Mouse (Mus musculus) lung, postnatal 0 days (tissue): ENCODE measurements around the gene Tnp1. TPM values are rescaled to one million over a fixed set of nuclear protein-coding genes. Genes with fewer than 3 reads are reported as not detected.

Source experiments
- ATAC-seq: fragments of 200-750 bp; cut with Nextera tagmentation; 2 replicates; pipeline ENCODE4 v1.8.0; 2017; ENCODE audit warnings: moderate library complexity
- DNase-seq: peaks from one replicate; pipeline ENCODE4 v3.0.0-alpha.2; 2016; ENCODE audit warnings: low spot score
- H3K27ac ChIP-seq: fragments of 300-500 bp; sonication (generic); 2 replicates; pipeline ENCODE4 v1.5.1; 2014; ENCODE audit warnings: antibody characterized with exemption, mild to moderate bottlenecking, low read length, mixed read lengths
- H3K27me3 ChIP-seq: fragments of 300-500 bp; sonication (generic); replicated peaks from 2 replicates; pipeline ENCODE4 v1.6.1; 2014; ENCODE audit warnings: low read length, mixed read lengths; ENCODE audit not compliant: insufficient read depth
- H3K36me3 ChIP-seq: fragments of 300-500 bp; sonication (generic); 2 replicates; pipeline ENCODE4 v1.6.1; 2014; ENCODE audit warnings: low read length, mixed read lengths; ENCODE audit not compliant: insufficient read depth
- H3K4me1 ChIP-seq: fragments of 300-500 bp; sonication (generic); 2 replicates; pipeline ENCODE4 v1.6.1; 2014; ENCODE audit warnings: antibody characterized with exemption, low read depth, low read length, mixed read lengths; ENCODE audit not compliant: insufficient read depth
- H3K4me2 ChIP-seq: fragments of 300-500 bp; sonication (generic); replicated peaks from 2 replicates; pipeline ENCODE4 v1.6.1; 2014; ENCODE audit warnings: low read depth, mild to moderate bottlenecking, low read length, moderate library complexity, mixed read lengths
- H3K4me3 ChIP-seq: fragments of 300-500 bp; sonication (generic); 2 replicates; pipeline ENCODE4 v1.5.1; 2014; ENCODE audit warnings: low read depth, low read length
- H3K9ac ChIP-seq: fragments of 300-500 bp; sonication (generic); replicated peaks from 2 replicates; pipeline ENCODE4 v1.6.1; 2014; ENCODE audit warnings: low read depth, mild to moderate bottlenecking
- H3K9me3 ChIP-seq: fragments of 300-500 bp; sonication (generic); 2 replicates; pipeline ENCODE4 v1.6.1; 2016; ENCODE audit warnings: low read length, mixed read lengths
- CTCF ChIP-seq: IDR thresholded peaks from 2 replicates; pipeline ENCODE4 v1.5.1; 2016; ENCODE audit warnings: antibody characterized with exemption, mild to moderate bottlenecking
- EP300 ChIP-seq: IDR thresholded peaks from 2 replicates; pipeline ENCODE4 v1.6.1; 2016; ENCODE audit warnings: antibody characterized with exemption, mild to moderate bottlenecking, control low read depth
- WGBS: fragments of 180-500 bp; shearing (Covaris S2); extraction: QIAGEN DNeasy Blood & Tissue Kit; methylation state at CpG from one replicate; pipeline ENCODE4 v1.1.7; 2014; 5-methylcytosine and 5-hydroxymethylcytosine counted together
- polyA plus RNA-seq: library from polyadenylated mRNA; unstranded; fragments of >200 nt; fragmentation: Nextera tagmentation; extraction: Ambion mirVana; gene quantifications from 2 replicates; pipeline ENCODE4 v1.2.1, GENCODE M21; 2015

Gene Tnp1
- polyA plus RNA-seq, 1 experiment from 2014 or later = not detected

DNA sequence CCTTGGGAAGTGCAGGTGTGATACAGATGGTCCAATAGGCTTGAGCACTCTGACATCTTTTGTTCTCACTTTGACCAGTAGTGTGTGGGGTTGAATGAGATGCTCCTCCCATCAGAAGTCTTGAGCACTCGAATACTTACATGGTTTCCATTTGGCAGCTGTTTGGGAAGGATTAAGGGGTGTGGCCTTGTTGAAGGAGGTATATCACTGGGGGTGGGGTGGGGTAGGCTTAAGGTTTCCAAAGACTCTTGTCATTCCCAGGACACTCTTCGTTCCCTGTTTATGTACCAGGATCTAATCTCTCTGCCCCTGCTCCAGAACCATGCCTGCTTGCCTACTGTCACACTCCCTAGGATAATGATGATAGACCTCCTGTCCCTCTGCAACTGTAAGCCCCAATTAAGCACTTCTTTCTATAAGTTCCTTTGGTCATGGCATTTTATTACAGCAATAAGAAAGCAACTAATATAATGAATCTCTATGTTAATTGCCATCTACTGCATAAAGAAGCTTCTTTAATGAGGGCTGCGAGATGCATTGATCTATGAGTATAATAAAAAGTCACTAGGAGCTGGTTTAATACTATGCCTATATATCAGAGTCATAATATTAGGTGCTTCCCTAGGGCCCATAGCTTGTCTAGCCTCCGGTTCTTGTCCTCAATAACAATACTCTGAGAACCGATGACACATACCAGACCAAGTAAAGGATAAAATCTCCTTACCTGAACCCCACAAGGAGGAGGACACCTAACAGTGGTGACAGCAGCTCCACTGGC is 20.8 kb downstream of the Tnp1 start:
- WGBS = 93% methylated on average over 5 of the region's 5 CpGs
- DNase-seq = no peak
- Histone ChIP-seq H3K36me3 (no peaks in the 10 kb centered on the region), H3K27me3 (no peaks in the 10 kb centered on the region), H3K4me1 (no peaks in the 10 kb centered on the region), H3K9ac (no peak overlapping the region), H3K4me3 (no peak overlapping the region), H3K4me2 (no peak overlapping the region), H3K27ac (no peak overlapping the region), H3K9me3 (no peaks in the 10 kb centered on the region)
- no peak for TF ChIP-seq EP300
- no peak for TF ChIP-seq CTCF
- ATAC-seq = no peak

DNA sequence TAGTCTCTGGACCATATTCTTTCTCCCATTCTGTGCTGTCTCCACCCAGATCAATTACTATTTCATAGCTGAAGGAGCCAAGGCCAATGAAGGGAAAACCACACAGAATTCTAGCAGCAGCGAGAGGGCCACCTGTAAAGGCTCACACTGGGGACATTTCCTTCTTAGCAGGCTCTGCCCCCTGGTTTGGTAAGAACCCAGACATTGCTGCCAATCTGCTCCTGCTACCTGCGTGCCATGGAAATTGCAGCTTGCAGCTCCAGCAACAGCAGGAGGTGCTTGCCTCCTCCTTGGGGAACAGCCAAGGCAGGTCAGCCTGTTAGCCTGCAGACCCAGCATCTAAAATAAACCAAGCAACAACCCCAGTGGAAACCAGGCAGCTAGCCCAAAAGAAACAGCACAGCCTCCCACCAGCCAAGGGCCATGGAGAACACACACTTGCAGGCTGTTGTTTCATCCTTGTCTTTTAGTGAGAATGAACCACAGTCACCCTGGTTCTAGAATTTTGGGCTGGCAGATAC is 22.7 kb downstream of the Tnp1 start:
- no peak overlapping the region for H3K9ac ChIP-seq
- DNase-seq (no peak), ATAC-seq (no peak)
- TF ChIP-seq EP300 (no peak), CTCF (no peak)
- 82% methylated on average over 2 of the region's 2 CpGs for WGBS
- no peaks in the 10 kb centered on the region for H3K4me1 ChIP-seq
- no peak overlapping the region for H3K27ac ChIP-seq
- no peak overlapping the region for H3K4me3 ChIP-seq
- H3K27me3 ChIP-seq = no peaks in the 10 kb centered on the region
- H3K36me3 ChIP-seq = no peaks in the 10 kb centered on the region
- H3K4me2 ChIP-seq = no peak overlapping the region
- no peaks in the 10 kb centered on the region for H3K9me3 ChIP-seq

DNA sequence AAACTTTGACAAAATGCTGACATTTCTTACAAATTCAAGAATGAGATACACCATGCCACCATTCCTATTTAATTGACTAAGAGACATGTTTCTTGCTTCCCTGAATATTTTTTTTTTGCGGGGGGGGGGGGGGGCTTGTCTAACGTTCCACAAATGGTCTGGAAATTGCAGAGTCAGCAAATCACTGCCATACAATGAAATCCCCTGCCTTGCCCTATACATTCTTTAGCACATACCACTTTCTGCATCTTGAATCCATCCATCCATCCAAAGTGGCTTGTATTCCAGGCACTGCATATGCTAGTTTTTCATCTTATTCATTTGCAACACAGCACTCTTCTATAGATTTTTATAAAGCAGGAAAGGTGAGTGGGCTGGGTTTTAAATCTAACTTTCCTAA is 23.5 kb downstream of the Tnp1 start:
- no peak overlapping the region for H3K27ac ChIP-seq
- 65% methylated on average over 2 of the region's 2 CpGs for WGBS
- H3K4me3 ChIP-seq = no peak overlapping the region
- no peaks in the 10 kb centered on the region for H3K36me3 ChIP-seq
- DNase-seq (no peak), ATAC-seq (no peak)
- no peak overlapping the region for H3K9ac ChIP-seq
- no peak for TF ChIP-seq EP300
- no peak for TF ChIP-seq CTCF
- no peaks in the 10 kb centered on the region for H3K27me3 ChIP-seq
- H3K4me1 ChIP-seq = no peaks in the 10 kb centered on the region
- H3K4me2 ChIP-seq = no peak overlapping the region
- no peaks in the 10 kb centered on the region for H3K9me3 ChIP-seq

DNA sequence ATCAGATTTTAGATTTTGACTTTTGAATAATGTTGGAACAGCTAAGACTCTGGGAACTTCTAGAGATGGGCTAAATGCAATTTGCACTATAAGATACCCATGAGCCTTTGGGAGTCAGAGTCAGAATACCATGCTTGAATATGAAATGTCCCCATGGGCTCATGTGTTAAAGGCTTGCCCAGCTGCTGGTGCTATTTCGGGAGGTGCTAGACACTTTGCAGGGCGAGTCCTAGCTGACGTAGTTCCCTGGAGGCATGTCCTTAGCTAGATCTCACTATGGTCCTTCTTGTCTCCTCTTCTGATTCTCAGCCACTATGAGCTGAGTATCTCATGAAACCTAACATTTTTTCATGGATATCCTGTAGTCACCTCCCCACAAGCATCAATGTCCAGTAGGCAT is 26.8 kb downstream of the Tnp1 start:
- ATAC-seq (no peak), DNase-seq (no peak)
- no peak overlapping the region for H3K9ac ChIP-seq
- no peaks in the 10 kb centered on the region for H3K36me3 ChIP-seq
- no peaks in the 10 kb centered on the region for H3K9me3 ChIP-seq
- 91% methylated on average over 3 of the region's 3 CpGs for whole genome bisulfite sequencing
- no peak overlapping the region for H3K4me2 ChIP-seq
- no peaks in the 10 kb centered on the region for H3K27me3 ChIP-seq
- TF ChIP-seq CTCF (no peak), EP300 (no peak)
- H3K27ac ChIP-seq = no peak overlapping the region
- H3K4me1 ChIP-seq = no peaks in the 10 kb centered on the region
- H3K4me3 ChIP-seq = no peak overlapping the region

DNA sequence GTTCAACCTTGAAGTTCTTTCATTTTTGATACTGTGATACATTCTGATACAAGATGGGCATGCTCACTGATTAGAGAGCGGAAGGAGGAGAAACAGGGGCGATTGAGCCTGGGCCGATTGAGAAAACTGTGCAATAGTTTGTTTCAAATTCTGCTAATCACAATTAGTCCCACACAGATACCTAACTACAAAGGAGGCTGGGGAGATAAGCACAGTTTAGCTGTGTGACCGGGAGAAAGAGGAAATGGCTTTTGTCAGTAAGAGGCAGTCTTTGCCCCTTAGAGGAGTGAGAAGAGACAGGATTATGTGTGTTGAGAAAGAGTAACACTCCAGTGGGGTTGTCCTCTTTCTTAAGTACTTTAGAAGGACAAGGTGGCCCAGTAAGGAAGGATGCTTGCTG is 29.0 kb downstream of the Tnp1 start:
- H3K27me3 ChIP-seq = no peaks in the 10 kb centered on the region

DNA sequence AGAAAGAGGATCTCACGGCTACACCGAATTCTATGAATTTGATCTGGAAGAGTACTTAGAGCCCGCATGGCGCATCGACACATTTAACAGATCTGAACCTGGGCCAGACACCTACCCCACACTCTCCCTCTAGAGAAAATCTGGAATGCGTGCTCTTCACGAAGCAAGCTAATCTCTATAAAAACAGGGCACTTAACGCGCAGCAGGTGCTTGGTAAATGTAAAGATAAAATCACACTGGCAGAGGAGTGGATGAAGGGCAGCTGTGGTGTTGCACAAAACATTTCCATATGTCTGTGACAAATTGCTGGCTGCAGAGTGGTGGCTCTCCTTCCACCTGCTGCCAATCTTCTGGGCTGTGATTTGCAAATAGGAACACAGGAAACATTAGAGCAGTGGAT is 36.8 kb downstream of the Tnp1 start:
- no peak overlapping the region for H3K9ac ChIP-seq
- H3K4me1 ChIP-seq = no peaks in the 10 kb centered on the region
- no peaks in the 10 kb centered on the region for H3K36me3 ChIP-seq
- H3K9me3 ChIP-seq = no peaks in the 10 kb centered on the region
- no peak overlapping the region for H3K4me3 ChIP-seq
- WGBS = 55% methylated on average over 9 of the region's 9 CpGs
- ATAC-seq (no peak), DNase-seq (no peak)
- H3K27ac ChIP-seq = no peak overlapping the region
- H3K4me2 ChIP-seq = no peak overlapping the region
- H3K27me3 ChIP-seq = no peaks in the 10 kb centered on the region
- TF ChIP-seq EP300 (no peak), CTCF (no peak)

More for the DNA sequence above, 29.0 kb downstream of the Tnp1 start:
- no peak for ATAC-seq
- Histone ChIP-seq H3K4me3 (no peak overlapping the region), H3K9me3 (no peaks in the 10 kb centered on the region), H3K4me1 (no peaks in the 10 kb centered on the region), H3K4me2 (no peak overlapping the region), H3K9ac (no peak overlapping the region), H3K36me3 (no peaks in the 10 kb centered on the region), H3K27ac (no peak overlapping the region)
- WGBS = 64% methylated on average over 4 of the region's 4 CpGs
- TF ChIP-seq CTCF = no peak
- no peak for TF ChIP-seq EP300
- DNase-seq = no peak
